Mouse (Mus musculus) MEL (cell line): ENCODE data around the gene Smim5.

ENCODE experiments used
- CHD1 ChIP-seq: IDR thresholded peaks from 2 replicates; pipeline ENCODE4 v1.6.1; 2012; ENCODE audit warnings: low read depth, mild to moderate bottlenecking, inconsistent platforms, low read length, improper control_type of control experiment
- CHD2 ChIP-seq: IDR thresholded peaks from 2 replicates; pipeline ENCODE4 v1.6.1; 2011; ENCODE audit warnings: low read length, improper control_type of control experiment
- CTCF ChIP-seq, 3 experiments: IDR thresholded peaks in 2 of 3; conservative IDR thresholded peaks in 1 of 3; 2 replicates each; pipeline ENCODE4 v1.5.1; 2011 to 2012; ENCODE audit warnings: low read length in 3 of 3, low read depth in 2 of 3, mild to moderate bottlenecking in 2 of 3, improper control_type of control experiment in 1 of 3, inconsistent platforms in 1 of 3, mixed read lengths in 1 of 3, moderate library complexity in 1 of 3; ENCODE audit not compliant: control insufficient read depth in 1 of 3, insufficient read depth in 1 of 3, poor library complexity in 1 of 3, severe bottlenecking in 1 of 3
- ELF1 ChIP-seq: IDR thresholded peaks from 2 replicates; pipeline ENCODE4 v1.6.1; 2014; ENCODE audit warnings: low read depth, mild to moderate bottlenecking, inconsistent platforms, low read length, improper control_type of control experiment, moderate library complexity
- EP300 ChIP-seq, 2 experiments: IDR thresholded peaks; 2 replicates each; pipeline ENCODE4 v1.6.1; 2011; ENCODE audit warnings: improper control_type of control experiment in 2 of 2, low read length in 2 of 2, low read depth in 1 of 2, mild to moderate bottlenecking in 1 of 2
- GATA1 ChIP-seq: IDR thresholded peaks from 2 replicates; pipeline ENCODE4 v1.6.1; 2011; ENCODE audit warnings: low read depth, low read length, improper control_type of control experiment
- HCFC1 ChIP-seq: IDR thresholded peaks from 2 replicates; pipeline ENCODE4 v1.6.1; 2012; ENCODE audit warnings: low read depth, mild to moderate bottlenecking, inconsistent platforms, low read length, improper control_type of control experiment, moderate library complexity
- MAX ChIP-seq: IDR thresholded peaks from 2 replicates; pipeline ENCODE4 v1.6.1; 2011; ENCODE audit warnings: low read length, improper control_type of control experiment
- MYC ChIP-seq: IDR thresholded peaks from 2 replicates; pipeline ENCODE4 v1.6.1; 2011; ENCODE audit warnings: low read depth, mild to moderate bottlenecking, low read length, improper control_type of control experiment, moderate library complexity
- POLR2A ChIP-seq, 2 experiments: IDR thresholded peaks; 2 replicates each; pipeline ENCODE4 v1.6.1; 2011 to 2012; ENCODE audit warnings: low read length in 2 of 2, mild to moderate bottlenecking in 2 of 2, control low read depth in 1 of 2, improper control_type of control experiment in 1 of 2, low read depth in 1 of 2, moderate library complexity in 1 of 2; ENCODE audit not compliant: control insufficient read depth in 1 of 2, insufficient read depth in 1 of 2, poor library complexity in 1 of 2
- SIN3A ChIP-seq: IDR thresholded peaks from 2 replicates; pipeline ENCODE4 v1.6.1; 2012; ENCODE audit warnings: low read length, improper control_type of control experiment, inconsistent platforms
- ZC3H11A ChIP-seq: IDR thresholded peaks from 2 replicates; pipeline ENCODE4 v1.6.1; 2012; ENCODE audit warnings: low read depth, mild to moderate bottlenecking, inconsistent platforms, low read length, improper control_type of control experiment
- ZKSCAN1 ChIP-seq: IDR thresholded peaks from 2 replicates; pipeline ENCODE4 v1.6.1; 2012; ENCODE audit warnings: low read depth, mild to moderate bottlenecking, inconsistent platforms, low read length, improper control_type of control experiment, moderate library complexity

DNA sequence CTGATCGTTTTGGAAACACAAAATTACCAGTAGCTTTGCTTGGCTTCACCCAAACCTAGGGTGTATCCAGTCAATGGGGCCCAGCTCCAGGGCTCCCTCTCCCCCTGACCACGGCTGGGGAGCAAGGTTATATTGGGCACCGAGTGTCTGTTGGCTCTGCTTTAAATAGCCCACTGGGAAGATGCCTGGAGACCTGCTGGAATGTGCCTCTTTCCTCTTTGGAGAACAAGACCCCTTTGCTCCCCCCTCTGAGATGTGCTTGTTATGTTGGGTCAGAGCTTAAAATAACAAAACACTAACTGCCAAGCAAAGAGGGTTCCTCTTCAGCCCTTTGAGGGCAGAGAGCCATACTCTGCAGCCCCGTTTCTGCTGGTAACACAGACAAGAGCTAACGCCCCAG, 2.4 kb downstream of the Smim5 start:
- no peak for TF ChIP-seq CTCF (IDR thresholded peaks at IDR 0.05 in 2 of 3, conservative IDR thresholded peaks at IDR 0.05 in 1 of 3; ENCODE audit: control insufficient read depth in 1 of 3, insufficient read depth in 1 of 3, low read depth in 2 of 3, low read length in 3 of 3, poor library complexity in 1 of 3, severe bottlenecking in 1 of 3)
- no peak for TF ChIP-seq ZKSCAN1
- no peak for TF ChIP-seq EP300 (IDR thresholded peaks at IDR 0.05; ENCODE audit: low read depth in 1 of 2, low read length in 2 of 2)
- TF ChIP-seq MAX, result no peak
- TF ChIP-seq SIN3A, result no peak
- peak; percentile 90 for TF ChIP-seq CHD1
- TF ChIP-seq HCFC1, result no peak
- no peak for TF ChIP-seq ELF1
- TF ChIP-seq CHD2, result no peak
- no peak for TF ChIP-seq ZC3H11A
- TF ChIP-seq MYC, result no peak
- 0 out of 4 replicates have a peak, but pooled peaks of 1 of the 2 experiments have one; percentile 7 for TF ChIP-seq POLR2A (IDR thresholded peaks at IDR 0.05; ENCODE audit: control insufficient read depth in 1 of 2, insufficient read depth in 1 of 2, low read depth in 1 of 2, low read length in 2 of 2, poor library complexity in 1 of 2)
- TF ChIP-seq GATA1, result no peak
